Mouse (Mus musculus) limb, embryonic 11.5 days (tissue): ENCODE results near the gene Clint1. TPM values are rescaled to one million over a fixed set of nuclear protein-coding genes. Genes with fewer than 3 reads are reported as not detected.

Source experiments
- ATAC-seq: fragments of 200-750 bp; cut with Nextera tagmentation; 2 replicates; pipeline ENCODE4 v1.8.0; 2017; ENCODE audit warnings: low read depth; ENCODE audit not compliant: insufficient number of reproducible peaks, low FRiP score, low TSS enrichment
- DNase-seq: peaks from one replicate; pipeline ENCODE4 v3.0.0-alpha.2; 2015; ENCODE audit warnings: low spot score
- H3K27ac ChIP-seq: fragments of 300-500 bp; sonication (generic); replicated peaks from 2 replicates; pipeline ENCODE4 v1.5.1; 2014; ENCODE audit warnings: low read depth, mild to moderate bottlenecking, low read length
- H3K27me3 ChIP-seq: fragments of 300-500 bp; sonication (generic); 2 replicates; pipeline ENCODE4 v1.6.1; 2014; ENCODE audit warnings: mild to moderate bottlenecking, low read length, mixed read lengths; ENCODE audit not compliant: control insufficient read depth, insufficient read depth
- H3K36me3 ChIP-seq: fragments of 300-500 bp; sonication (generic); 2 replicates; pipeline ENCODE4 v1.6.1; 2014; ENCODE audit warnings: mild to moderate bottlenecking, low read length, moderate library complexity, mixed read lengths; ENCODE audit not compliant: control insufficient read depth, insufficient read depth
- H3K4me1 ChIP-seq: fragments of 300-500 bp; sonication (generic); 2 replicates; pipeline ENCODE4 v1.6.1; 2014; ENCODE audit warnings: low read length, mixed read lengths; ENCODE audit not compliant: control insufficient read depth, insufficient read depth
- H3K4me2 ChIP-seq: fragments of 300-500 bp; sonication (generic); 2 replicates; pipeline ENCODE4 v1.6.1; 2014; ENCODE audit warnings: low read depth, mild to moderate bottlenecking, moderate library complexity; ENCODE audit not compliant: severe bottlenecking
- H3K4me3 ChIP-seq: fragments of 300-500 bp; sonication (generic); 2 replicates; pipeline ENCODE4 v1.5.1; 2014; ENCODE audit warnings: low read depth, low read length
- H3K9ac ChIP-seq: fragments of 300-500 bp; sonication (generic); 2 replicates; pipeline ENCODE4 v1.6.1; 2014; ENCODE audit warnings: mild to moderate bottlenecking, low read length
- H3K9me3 ChIP-seq: fragments of 300-500 bp; sonication (generic); 2 replicates; pipeline ENCODE4 v1.6.1; 2016; ENCODE audit warnings: low read length; ENCODE audit not compliant: control insufficient read depth
- WGBS: fragments of 180-500 bp; shearing (Covaris S2); extraction: QIAGEN DNeasy Blood & Tissue Kit; methylation state at CpG from one replicate; pipeline ENCODE4 v1.1.7; 2014; 5-methylcytosine and 5-hydroxymethylcytosine counted together
- polyA plus RNA-seq: library from polyadenylated mRNA; unstranded; fragments of >200 nt; fragmentation: Nextera tagmentation; extraction: Ambion mirVana; gene quantifications from 2 replicates; pipeline ENCODE4 v1.2.1, GENCODE M21; 2014

The Clint1 gene
- polyA plus RNA-seq, 1 experiment from 2014 or later = 77.6 TPM

DNA sequence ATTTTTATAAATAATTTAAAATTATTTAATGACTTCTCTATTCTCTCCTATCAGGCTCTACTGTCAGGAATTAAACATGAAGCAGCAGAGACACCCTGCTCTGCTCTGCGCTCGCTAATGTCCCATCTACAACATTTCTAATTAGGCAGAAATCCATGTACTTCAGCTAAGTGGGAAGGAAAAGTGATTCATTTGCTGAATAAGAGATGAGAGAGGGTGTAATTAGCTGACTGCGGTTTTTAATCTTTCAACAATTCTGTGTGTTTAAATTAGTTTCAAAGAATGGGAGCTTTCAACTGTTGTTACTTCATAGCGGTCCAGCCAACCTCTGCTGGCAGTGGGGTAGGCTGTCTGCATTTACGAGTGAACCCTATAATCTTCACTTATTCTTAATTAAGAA, 58.9 kb downstream of the Clint1 start:
- Histone ChIP-seq H3K9ac (no peak overlapping the region), H3K4me3 (no peak overlapping the region), H3K9me3 (no peaks in the 10 kb centered on the region), H3K27ac (no peak overlapping the region), H3K4me2 (no peak overlapping the region), H3K36me3 (peaks cover 14% of the 10 kb centered on the region; the same call in 1 of the 2 replicates), H3K27me3 (no peaks in the 10 kb centered on the region), H3K4me1 (no peaks in the 10 kb centered on the region)
- WGBS = 93% methylated on average over 5 of the region's 5 CpGs
- DNase-seq (no peak), ATAC-seq (no peak)

DNA sequence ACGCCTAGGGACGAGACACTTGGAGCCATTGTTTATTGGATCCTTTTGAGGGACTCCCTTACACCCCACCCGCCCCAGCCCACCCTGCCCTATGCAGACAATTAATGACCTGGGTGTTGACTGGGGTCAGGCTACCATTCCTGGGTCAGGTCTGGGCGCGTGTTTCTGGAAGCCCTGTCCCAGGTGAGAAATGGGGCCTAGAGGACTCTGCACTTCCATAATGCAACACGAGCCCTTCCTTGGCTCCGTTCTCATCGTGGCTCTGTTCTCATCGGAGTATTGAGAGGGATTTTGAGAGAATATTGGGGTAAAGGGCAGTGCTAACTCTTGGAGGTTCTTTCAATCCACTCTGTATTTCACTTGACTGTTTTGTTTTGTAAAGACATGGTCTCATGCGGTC, 64.3 kb downstream of the Clint1 start:
- no peak overlapping the region for H3K27ac ChIP-seq
- no peak overlapping the region for H3K9ac ChIP-seq
- ATAC-seq (no peak), DNase-seq (no peak)
- H3K27me3 ChIP-seq = no peaks in the 10 kb centered on the region
- no peaks in the 10 kb centered on the region for H3K9me3 ChIP-seq
- peaks cover under 1% of the 10 kb centered on the region; the same call in 1 of the 2 replicates for H3K4me1 ChIP-seq
- H3K4me3 ChIP-seq = no peak overlapping the region
- no peak overlapping the region for H3K4me2 ChIP-seq
- peaks cover 2% of the 10 kb centered on the region; the same call in 1 of the 2 replicates for H3K36me3 ChIP-seq
- 83% methylated on average over 10 of the region's 10 CpGs for WGBS

DNA sequence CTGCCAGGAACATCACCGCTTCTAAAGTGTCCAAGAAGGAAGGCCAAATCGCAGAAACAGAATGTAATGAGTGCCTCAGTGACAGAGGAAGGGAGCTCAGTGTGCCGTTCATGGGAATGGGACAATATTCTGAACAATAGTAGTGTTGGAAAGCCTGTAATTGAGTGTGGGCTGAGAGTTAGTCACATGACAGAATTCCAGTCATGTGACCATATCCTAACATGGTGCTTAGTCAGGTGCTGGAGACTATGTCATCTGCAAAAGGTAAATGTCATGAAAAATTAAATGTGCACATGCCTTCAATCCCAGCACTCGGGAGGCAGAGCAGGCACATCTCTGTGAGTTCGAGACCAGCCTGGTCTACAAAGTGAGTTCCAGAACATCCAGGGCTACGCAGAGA, 66.2 kb downstream of the Clint1 start:
- Histone ChIP-seq H3K9me3 (no peaks in the 10 kb centered on the region), H3K4me2 (no peak overlapping the region), H3K27me3 (no peaks in the 10 kb centered on the region), H3K4me3 (no peak overlapping the region), H3K4me1 (peaks cover 6% of the 10 kb centered on the region; the same call in 1 of the 2 replicates), H3K9ac (no peak overlapping the region), H3K36me3 (no peaks in the 10 kb centered on the region), H3K27ac (no peak overlapping the region)
- WGBS = 95% methylated on average over 6 of the region's 6 CpGs
- DNase-seq = no peak
- no peak for ATAC-seq

DNA sequence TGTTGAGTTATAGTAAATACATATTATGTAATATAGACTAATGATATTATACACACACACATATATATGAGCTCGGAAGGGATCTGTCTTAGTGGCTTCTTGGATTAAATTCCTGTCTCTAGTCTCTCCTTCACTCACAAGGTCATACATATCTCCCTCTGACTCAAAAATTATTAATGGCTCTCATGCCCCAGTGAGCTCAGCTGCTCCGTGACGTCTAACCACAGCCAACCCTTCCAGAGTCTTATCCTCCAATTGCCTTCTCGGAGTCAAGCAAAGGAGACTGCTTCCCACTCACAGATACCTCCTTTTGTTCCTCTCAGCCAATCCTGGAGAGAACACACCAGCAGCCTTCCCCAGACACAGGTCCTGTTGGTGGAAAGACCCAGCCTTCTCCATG, 67.0 kb downstream of the Clint1 start:
- H3K36me3 ChIP-seq = no peaks in the 10 kb centered on the region
- DNase-seq (no peak), ATAC-seq (no peak)
- H3K27me3 ChIP-seq = no peaks in the 10 kb centered on the region
- H3K4me2 ChIP-seq = no peak overlapping the region
- no peak overlapping the region for H3K27ac ChIP-seq
- H3K4me1 ChIP-seq = peaks cover 6% of the 10 kb centered on the region; the same call in 1 of the 2 replicates
- no peaks in the 10 kb centered on the region for H3K9me3 ChIP-seq
- WGBS = 98% methylated on average over 4 of the region's 4 CpGs
- H3K4me3 ChIP-seq = no peak overlapping the region
- H3K9ac ChIP-seq = no peak overlapping the region

DNA sequence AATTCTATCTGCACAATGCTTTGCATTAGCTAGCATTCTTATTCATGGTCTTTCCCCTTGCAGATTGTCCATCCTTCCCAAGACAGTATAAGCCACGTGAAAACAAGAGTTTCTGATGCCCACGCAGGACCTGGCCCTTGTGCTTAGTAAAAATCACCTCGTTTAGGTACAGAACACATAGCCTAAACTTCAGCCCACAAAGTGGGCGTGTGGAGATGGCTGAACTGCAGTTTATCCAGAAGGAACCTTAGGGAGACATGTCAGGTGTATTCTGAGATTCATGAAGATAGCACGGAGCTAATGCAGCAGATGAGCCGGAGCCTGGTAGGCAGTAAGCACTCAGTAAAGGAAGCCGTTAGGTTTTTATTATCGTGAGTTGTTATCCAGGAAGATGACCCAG, 69.2 kb downstream of the Clint1 start:
- no peak overlapping the region for H3K9ac ChIP-seq
- 60% methylated on average over 8 of the region's 8 CpGs for WGBS

DNA sequence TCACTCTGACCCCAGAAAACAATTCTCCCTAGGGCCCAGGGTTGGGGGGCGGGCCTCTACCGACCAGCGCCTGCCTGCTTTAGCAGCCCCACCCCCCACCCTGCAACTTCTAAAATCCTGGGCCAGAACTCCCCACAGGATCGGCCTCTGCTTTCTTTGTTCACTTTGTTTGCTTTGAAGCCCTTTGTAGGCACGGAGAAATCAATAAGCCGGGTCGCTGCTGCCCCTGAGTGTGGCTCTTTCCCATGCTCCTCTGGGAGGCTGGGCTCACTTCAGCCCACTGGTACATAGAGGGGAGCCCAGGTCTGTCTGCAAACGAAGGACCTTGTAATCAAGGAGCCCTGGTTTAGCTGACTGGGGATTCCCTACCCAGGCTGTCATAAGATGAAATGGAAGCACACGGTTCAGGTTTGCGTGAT, 69.6 kb downstream of the Clint1 start:
- DNase-seq (peak; percentile 38), ATAC-seq (no peak)
- H3K4me1 ChIP-seq = peaks cover 11% of the 10 kb centered on the region; the same call in 1 of the 2 replicates
- H3K36me3 ChIP-seq = no peaks in the 10 kb centered on the region
- 14% methylated on average over 10 of the region's 10 CpGs for WGBS
- H3K9ac ChIP-seq = peak overlapping the region; percentile 50
- no peaks in the 10 kb centered on the region for H3K27me3 ChIP-seq
- peak overlapping the region; percentile 18; the same call in 1 of the 2 replicates for H3K4me2 ChIP-seq
- H3K27ac ChIP-seq = no peak overlapping the region
- no peaks in the 10 kb centered on the region for H3K9me3 ChIP-seq
- no peak overlapping the region for H3K4me3 ChIP-seq

More for the DNA sequence above, 69.2 kb downstream of the Clint1 start:
- no peaks in the 10 kb centered on the region for H3K36me3 ChIP-seq
- ATAC-seq (no peak), DNase-seq (no peak)
- peaks cover 9% of the 10 kb centered on the region; the same call in 1 of the 2 replicates for H3K4me1 ChIP-seq
- H3K4me2 ChIP-seq = peak overlapping the region; percentile 18; the same call in 1 of the 2 replicates
- no peak overlapping the region for H3K27ac ChIP-seq
- H3K4me3 ChIP-seq = no peak overlapping the region
- no peaks in the 10 kb centered on the region for H3K9me3 ChIP-seq
- no peaks in the 10 kb centered on the region for H3K27me3 ChIP-seq

DNA sequence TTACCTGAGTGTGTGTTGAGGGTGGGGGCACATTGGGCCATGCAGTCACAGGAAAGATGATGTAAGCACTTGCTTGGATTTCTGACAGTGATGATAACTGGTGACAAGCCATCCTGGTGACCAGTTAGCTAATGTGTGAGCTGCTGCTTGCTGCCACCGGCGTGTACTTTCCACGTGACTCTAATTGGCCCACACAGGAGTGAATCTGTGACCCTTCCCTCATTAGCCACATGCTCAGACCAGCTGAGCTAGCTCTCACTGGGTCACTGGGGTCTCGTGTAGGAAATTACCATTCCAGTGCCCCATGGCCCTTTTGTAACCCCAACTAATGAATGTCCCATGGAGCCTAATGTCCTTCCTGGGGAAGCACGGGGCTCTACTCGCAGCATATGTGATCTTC, 73.6 kb downstream of the Clint1 start:
- no peak for ATAC-seq
- Histone ChIP-seq H3K9me3 (no peaks in the 10 kb centered on the region), H3K27me3 (no peaks in the 10 kb centered on the region), H3K9ac (no peak overlapping the region), H3K36me3 (no peaks in the 10 kb centered on the region), H3K4me3 (no peak overlapping the region), H3K4me1 (peaks cover 11% of the 10 kb centered on the region; the same call in 1 of the 2 replicates), H3K4me2 (no peak overlapping the region), H3K27ac (no peak overlapping the region)
- DNase-seq = no peak
- 18% methylated on average over 6 of the region's 6 CpGs for WGBS

DNA sequence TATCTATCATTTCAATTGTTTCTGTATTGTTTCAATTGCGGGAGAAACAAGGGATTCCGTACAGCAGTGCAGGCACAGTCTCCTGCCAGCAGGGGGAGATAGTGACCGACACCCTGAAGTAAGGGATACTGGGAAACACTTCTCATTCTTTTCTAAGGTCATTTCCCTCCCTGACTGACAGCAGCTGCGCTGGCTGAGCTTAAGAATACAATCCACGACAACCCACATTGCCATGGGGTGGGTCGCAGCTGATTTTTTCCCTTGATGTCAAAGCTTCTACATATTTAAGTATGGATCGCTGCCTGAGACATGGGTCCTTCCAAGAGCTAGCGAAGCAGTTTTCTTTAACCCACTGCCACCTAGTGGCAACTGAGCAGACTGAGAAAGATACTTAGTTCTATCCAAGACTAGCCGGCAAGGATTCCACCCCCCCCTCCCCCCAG, 74.8 kb downstream of the Clint1 start:
- no peaks in the 10 kb centered on the region for H3K36me3 ChIP-seq
- H3K4me1 ChIP-seq = peaks cover 6% of the 10 kb centered on the region; the same call in 1 of the 2 replicates
- no peaks in the 10 kb centered on the region for H3K27me3 ChIP-seq
- peak overlapping the region; percentile 26 for H3K4me3 ChIP-seq
- WGBS = 0% methylated on average over 9 of the region's 9 CpGs
- H3K27ac ChIP-seq = no peak overlapping the region
- ATAC-seq (peak; percentile 77; the same call in 1 of the 2 replicates), DNase-seq (peak; percentile 86)
- no peaks in the 10 kb centered on the region for H3K9me3 ChIP-seq
- H3K4me2 ChIP-seq = peak overlapping the region; percentile 46
- peak overlapping the region; percentile 50 for H3K9ac ChIP-seq

DNA sequence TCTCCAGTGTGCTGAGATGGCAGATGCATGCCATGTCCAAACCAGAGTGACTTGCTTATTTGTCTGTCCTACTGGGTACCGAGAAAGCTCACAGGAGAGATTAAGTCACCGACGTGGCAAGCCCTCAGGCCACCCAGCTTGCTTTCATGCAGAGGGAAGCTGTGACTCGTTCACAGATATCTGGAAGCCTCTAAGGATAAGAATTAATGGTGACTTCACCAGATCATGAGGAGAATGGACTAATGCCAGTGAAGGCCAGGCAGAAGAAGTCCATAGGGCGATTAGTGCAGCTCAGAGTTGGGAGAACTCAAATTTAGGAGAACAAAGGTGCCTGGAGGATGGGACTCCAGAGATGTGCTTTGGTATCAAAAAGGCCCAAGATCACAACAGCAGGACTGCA, 75.6 kb downstream of the Clint1 start:
- DNase-seq (no peak), ATAC-seq (no peak)
- H3K9ac ChIP-seq = no peak overlapping the region; the same call in 1 of the 2 replicates
- H3K9me3 ChIP-seq = no peaks in the 10 kb centered on the region
- H3K27ac ChIP-seq = no peak overlapping the region
- H3K36me3 ChIP-seq = no peaks in the 10 kb centered on the region
- H3K4me2 ChIP-seq = no peak overlapping the region
- no peaks in the 10 kb centered on the region for H3K27me3 ChIP-seq
- 65% methylated on average over 5 of the region's 5 CpGs for WGBS
- H3K4me3 ChIP-seq = no peak overlapping the region
- 0 out of 2 replicates have a peak, but pooled peaks cover 5% of the 10 kb centered on the region for H3K4me1 ChIP-seq
